Mouse (Mus musculus) forebrain, embryonic 15.5 days (tissue): Measurements from ENCODE around the gene Gfpt1. TPM values are rescaled to one million over a fixed set of nuclear protein-coding genes. Genes with fewer than 3 reads are reported as not detected.

Experiments
- ATAC-seq: fragments of 200-750 bp; cut with Nextera tagmentation; replicated peaks from 2 replicates; pipeline ENCODE4 v1.8.0; 2017; ENCODE audit warnings: mild to moderate bottlenecking, moderate TSS enrichment, moderate library complexity
- H3K27ac ChIP-seq: fragments of 300-500 bp; sonication (generic); replicated peaks from 2 replicates; pipeline ENCODE4 v1.5.1; 2015; ENCODE audit warnings: mild to moderate bottlenecking, inconsistent platforms
- H3K27me3 ChIP-seq: fragments of 300-500 bp; sonication (generic); 2 replicates; pipeline ENCODE4 v1.6.1; 2015; ENCODE audit warnings: inconsistent platforms
- H3K36me3 ChIP-seq: fragments of 300-500 bp; sonication (generic); 2 replicates; pipeline ENCODE4 v1.6.1; 2015; ENCODE audit warnings: mild to moderate bottlenecking, inconsistent platforms
- H3K4me1 ChIP-seq: fragments of 300-500 bp; sonication (generic); 2 replicates; pipeline ENCODE4 v1.6.1; 2015; ENCODE audit warnings: inconsistent platforms
- H3K4me2 ChIP-seq: fragments of 300-500 bp; sonication (generic); replicated peaks from 2 replicates; pipeline ENCODE4 v1.6.1; 2015; ENCODE audit warnings: mild to moderate bottlenecking, inconsistent platforms
- H3K4me3 ChIP-seq: fragments of 300-500 bp; sonication (generic); 2 replicates; pipeline ENCODE4 v1.5.1; 2015; ENCODE audit warnings: mild to moderate bottlenecking, inconsistent platforms
- H3K9ac ChIP-seq: fragments of 300-500 bp; sonication (generic); replicated peaks from 2 replicates; pipeline ENCODE4 v1.6.1; 2015; ENCODE audit warnings: mild to moderate bottlenecking, inconsistent platforms
- H3K9me3 ChIP-seq: fragments of 300-500 bp; sonication (generic); 2 replicates; pipeline ENCODE4 v1.6.1; 2016; ENCODE audit warnings: inconsistent platforms
- WGBS: fragments of 180-500 bp; shearing (Covaris S2); methylation state at CpG from one replicate; pipeline ENCODE4 v1.1.7; 2015; ENCODE audit warnings: mixed read lengths; 5-methylcytosine and 5-hydroxymethylcytosine counted together
- polyA plus RNA-seq: library from polyadenylated mRNA; unstranded; fragments of >200 nt; fragmentation: Nextera tagmentation; extraction: Ambion mirVana; gene quantifications from 2 replicates; pipeline ENCODE4 v1.2.1, GENCODE M21; 2015

Gene Gfpt1
- 18.6 and 19.6 TPM in 2 replicates for polyA plus RNA-seq

GRCm38 (mm10) chr6:87042337-87043130, at the start of gene Gfpt1:
Gene Gfpt1 (plus strand): TSS chr6:87042846.
- H3K4me1 ChIP-seq = peaks cover 19% of the 10 kb centered on the region
- no peaks in the 10 kb centered on the region for H3K36me3 ChIP-seq
- H3K4me3 ChIP-seq = peak within 1 kb of the TSS; percentile 79
- ATAC-seq = peak; percentile 98
- H3K9ac ChIP-seq = peak within 1 kb of the TSS; percentile 88
- H3K27ac ChIP-seq = peak within 1 kb of the TSS; percentile 95
- under 1% methylated on average over 65 of the region's 68 CpGs for WGBS
- no peaks in the 10 kb centered on the region for H3K9me3 ChIP-seq
- no peaks in the 10 kb centered on the region for H3K27me3 ChIP-seq
- peak within 1 kb of the TSS; percentile 79 for H3K4me2 ChIP-seq

- no peak overlapping the region for H3K4me2 ChIP-seq
- no peaks in the 10 kb centered on the region for H3K9me3 ChIP-seq
- H3K4me1 ChIP-seq = no peaks in the 10 kb centered on the region
- no peak for ATAC-seq
- no peak overlapping the region for H3K4me3 ChIP-seq
- 94% methylated on average over 4 of the region's 4 CpGs for WGBS
- H3K27me3 ChIP-seq = no peaks in the 10 kb centered on the region
- H3K27ac ChIP-seq = no peak overlapping the region
- peaks cover 18% of the 10 kb centered on the region; the same call in 1 of the 2 replicates for H3K36me3 ChIP-seq
- H3K9ac ChIP-seq = no peak overlapping the region
Measured at GRCm38 (mm10) chr6:86994254-86994653, 48.4 kb upstream of the Gfpt1 start.

- Histone ChIP-seq H3K4me2 (no peak overlapping the region), H3K9me3 (no peaks in the 10 kb centered on the region), H3K9ac (no peak overlapping the region), H3K4me3 (no peak overlapping the region), H3K36me3 (peaks cover 18% of the 10 kb centered on the region; the same call in 1 of the 2 replicates), H3K27me3 (no peaks in the 10 kb centered on the region), H3K27ac (0 out of 2 replicates have a peak overlapping the region, but pooled peaks have one; percentile 17), H3K4me1 (no peaks in the 10 kb centered on the region)
- no peak for ATAC-seq
- WGBS = 69% methylated on average over 5 of the region's 5 CpGs
Measured at GRCm38 (mm10) chr6:86996629-86997307, 45.9 kb upstream of the Gfpt1 start.

GRCm38 (mm10) chr6:86997360-86997759, 45.3 kb upstream of the Gfpt1 start:
- ATAC-seq = no peak
- no peak overlapping the region for H3K4me3 ChIP-seq
- no peak overlapping the region for H3K9ac ChIP-seq
- no peaks in the 10 kb centered on the region for H3K9me3 ChIP-seq
- no peak overlapping the region for H3K4me2 ChIP-seq
- no peak overlapping the region for H3K27ac ChIP-seq
- 93% methylated on average over 6 of the region's 6 CpGs for WGBS
- no peaks in the 10 kb centered on the region for H3K27me3 ChIP-seq
- peaks cover 18% of the 10 kb centered on the region; the same call in 1 of the 2 replicates for H3K36me3 ChIP-seq
- no peaks in the 10 kb centered on the region for H3K4me1 ChIP-seq

- H3K4me1 ChIP-seq = no peaks in the 10 kb centered on the region
- WGBS = 95% methylated on average over 6 of the region's 6 CpGs
- H3K36me3 ChIP-seq = peaks cover 10% of the 10 kb centered on the region; the same call in 1 of the 2 replicates
- no peak overlapping the region for H3K4me2 ChIP-seq
- ATAC-seq = no peak
- H3K9ac ChIP-seq = no peak overlapping the region
- no peaks in the 10 kb centered on the region for H3K27me3 ChIP-seq
- H3K9me3 ChIP-seq = no peaks in the 10 kb centered on the region
- no peak overlapping the region for H3K4me3 ChIP-seq
- no peak overlapping the region for H3K27ac ChIP-seq
Measured at GRCm38 (mm10) chr6:87001995-87002394, 40.7 kb upstream of the Gfpt1 start.

- Histone ChIP-seq H3K27me3 (no peaks in the 10 kb centered on the region), H3K4me2 (no peak overlapping the region), H3K9me3 (no peaks in the 10 kb centered on the region), H3K27ac (0 out of 2 replicates have a peak overlapping the region, but pooled peaks have one; percentile 5), H3K4me3 (no peak overlapping the region), H3K36me3 (peaks cover 4% of the 10 kb centered on the region; the same call in 1 of the 2 replicates), H3K4me1 (no peaks in the 10 kb centered on the region), H3K9ac (no peak overlapping the region)
- 51% methylated on average over 8 of the region's 8 CpGs for WGBS
- no peak; the same call in 1 of the 2 replicates for ATAC-seq
Measured at GRCm38 (mm10) chr6:87002521-87003055, 40.1 kb upstream of the Gfpt1 start.

GRCm38 (mm10) chr6:87004099-87004498, 38.5 kb upstream of the Gfpt1 start:
- Histone ChIP-seq H3K27ac (no peak overlapping the region), H3K9me3 (no peaks in the 10 kb centered on the region), H3K36me3 (no peaks in the 10 kb centered on the region), H3K4me2 (no peak overlapping the region), H3K9ac (no peak overlapping the region), H3K27me3 (no peaks in the 10 kb centered on the region), H3K4me3 (no peak overlapping the region), H3K4me1 (peaks cover under 1% of the 10 kb centered on the region; the same call in 1 of the 2 replicates)
- no peak for ATAC-seq
- WGBS = 43% methylated on average over 2 of the region's 2 CpGs

- H3K4me1 ChIP-seq = peaks cover 9% of the 10 kb centered on the region
- no peaks in the 10 kb centered on the region for H3K27me3 ChIP-seq
- no peaks in the 10 kb centered on the region for H3K9me3 ChIP-seq
- no peak overlapping the region for H3K9ac ChIP-seq
- H3K36me3 ChIP-seq = no peaks in the 10 kb centered on the region
- no peak overlapping the region for H3K27ac ChIP-seq
- no peak for ATAC-seq
- no peak overlapping the region for H3K4me2 ChIP-seq
- H3K4me3 ChIP-seq = no peak overlapping the region
Measured at GRCm38 (mm10) chr6:87005577-87005976, 37.1 kb upstream of the Gfpt1 start.

GRCm38 (mm10) chr6:87008887-87009286, 33.8 kb upstream of the Gfpt1 start, which contains the start of gene Nfu1:
Gene Nfu1 (plus strand): TSS chr6:87009236.
- WGBS = 76% methylated on average over 6 of the region's 6 CpGs
- Histone ChIP-seq H3K27ac (peak within 1 kb of the TSS; percentile 89), H3K9ac (peak within 1 kb of the TSS; percentile 99), H3K4me1 (peaks cover 13% of the 10 kb centered on the region), H3K9me3 (no peaks in the 10 kb centered on the region), H3K4me2 (peak within 1 kb of the TSS; percentile 59), H3K27me3 (no peaks in the 10 kb centered on the region), H3K4me3 (peak within 1 kb of the TSS; percentile 97), H3K36me3 (peaks cover 7% of the 10 kb centered on the region; the same call in 1 of the 2 replicates)
- no peak for ATAC-seq

GRCm38 (mm10) chr6:87009692-87010328, 32.8 kb upstream of the Gfpt1 start:
- peak; percentile 99 for ATAC-seq
- Histone ChIP-seq H3K4me1 (peaks cover 13% of the 10 kb centered on the region), H3K36me3 (peaks cover 12% of the 10 kb centered on the region; the same call in 1 of the 2 replicates), H3K27ac (peak overlapping the region; percentile 89), H3K4me2 (peak overlapping the region; percentile 59), H3K27me3 (no peaks in the 10 kb centered on the region), H3K9ac (peak overlapping the region; percentile 99), H3K4me3 (peak overlapping the region; percentile 97), H3K9me3 (no peaks in the 10 kb centered on the region)
- WGBS = under 1% methylated on average over 36 of the region's 36 CpGs

- ATAC-seq = no peak
- 64% methylated on average over 4 of the region's 4 CpGs for WGBS
- Histone ChIP-seq H3K9me3 (no peaks in the 10 kb centered on the region), H3K4me3 (no peak overlapping the region), H3K4me2 (no peak overlapping the region), H3K9ac (no peak overlapping the region), H3K36me3 (peaks cover 48% of the 10 kb centered on the region), H3K4me1 (no peaks in the 10 kb centered on the region), H3K27me3 (no peaks in the 10 kb centered on the region), H3K27ac (no peak overlapping the region)
Measured at GRCm38 (mm10) chr6:87016916-87017315, 25.7 kb upstream of the Gfpt1 start.
